Mouse (Mus musculus) forebrain, embryonic 14.5 days (tissue): ENCODE measurements around the gene Mrpl46. TPM values are rescaled to one million over a fixed set of nuclear protein-coding genes. Genes with fewer than 3 reads are reported as not detected.
A peak's percentile ranks its signal among the peaks of the same experiment; 100 is the strongest.

Experiments
- ATAC-seq: fragments of 200-750 bp; cut with Nextera tagmentation; 2 replicates; pipeline ENCODE4 v1.8.0; 2017; ENCODE audit warnings: mild to moderate bottlenecking, moderate library complexity
- DNase-seq: peaks from one replicate; pipeline ENCODE4 v3.0.0-alpha.2; 2015; ENCODE audit warnings: low spot score
- H3K27ac ChIP-seq: fragments of 300-500 bp; sonication (generic); 2 replicates; pipeline ENCODE4 v1.5.1; 2014; ENCODE audit warnings: low read depth, mild to moderate bottlenecking, control low read depth, low read length, moderate library complexity
- H3K27me3 ChIP-seq: fragments of 300-500 bp; sonication (generic); replicated peaks from 2 replicates; pipeline ENCODE4 v1.6.1; 2014; ENCODE audit warnings: low read length, control low read depth, mixed read lengths; ENCODE audit not compliant: control insufficient read depth, insufficient read depth
- H3K36me3 ChIP-seq: fragments of 300-500 bp; sonication (generic); 2 replicates; pipeline ENCODE4 v1.6.1; 2014; ENCODE audit warnings: low read length, control low read depth; ENCODE audit not compliant: control insufficient read depth, insufficient read depth
- H3K4me1 ChIP-seq: fragments of 300-500 bp; sonication (generic); 2 replicates; pipeline ENCODE4 v1.6.1; 2014; ENCODE audit warnings: antibody characterized with exemption, low read length, control low read depth; ENCODE audit not compliant: control insufficient read depth, insufficient read depth
- H3K4me2 ChIP-seq: fragments of 300-500 bp; sonication (generic); 2 replicates; pipeline ENCODE4 v1.6.1; 2014; ENCODE audit warnings: mild to moderate bottlenecking, control low read depth, low read length
- H3K4me3 ChIP-seq: fragments of 300-500 bp; sonication (generic); 2 replicates; pipeline ENCODE4 v1.5.1; 2014; ENCODE audit warnings: low read depth, low read length, control low read depth
- H3K9ac ChIP-seq: fragments of 300-500 bp; sonication (generic); 2 replicates; pipeline ENCODE4 v1.6.1; 2014; ENCODE audit warnings: mild to moderate bottlenecking, low read length, control low read depth, moderate library complexity
- H3K9me3 ChIP-seq: fragments of 300-500 bp; sonication (generic); replicated peaks from 2 replicates; pipeline ENCODE4 v1.6.1; 2016; ENCODE audit warnings: low read length, control low read depth, mixed read lengths; ENCODE audit not compliant: control insufficient read depth
- WGBS: fragments of 180-500 bp; shearing (Covaris S2); extraction: QIAGEN DNeasy Blood & Tissue Kit; methylation state at CpG from one replicate; pipeline ENCODE4 v1.1.7; 2014; 5-methylcytosine and 5-hydroxymethylcytosine counted together
- polyA plus RNA-seq: library from polyadenylated mRNA; unstranded; fragments of >200 nt; fragmentation: Nextera tagmentation; extraction: Ambion mirVana; gene quantifications from 2 replicates; pipeline ENCODE4 v1.2.1, GENCODE M21; 2014

Mrpl46 gene
- polyA plus RNA-seq = 65.2 and 71.4 TPM in 2 replicates

GRCm38 (mm10) chr7:78782639-78783581 is at the start of gene Mrpl46, which contains the start of gene Mrps11:
Gene Mrpl46 (minus strand): TSS chr7:78783531.
Gene Mrps11 (plus strand): TSS chr7:78783119.
- Histone ChIP-seq H3K9ac (peak within 1 kb of the TSS; percentile 75), H3K36me3 (peaks cover 27% of the 10 kb centered on the region), H3K27ac (peak within 1 kb of the TSS; percentile 30; the same call in 1 of the 2 replicates), H3K4me1 (peaks cover 9% of the 10 kb centered on the region), H3K4me3 (peak within 1 kb of the TSS; percentile 88), H3K4me2 (peak within 1 kb of the TSS; percentile 84), H3K9me3 (no peaks in the 10 kb centered on the region), H3K27me3 (no peaks in the 10 kb centered on the region)
- peak; percentile 100 for ATAC-seq
- DNase-seq = peak; percentile 94
- WGBS = under 1% methylated on average over 44 of the region's 44 CpGs

GRCm38 (mm10) chr7:78827749-78828362 is 44.5 kb upstream of the Mrpl46 start:
- Histone ChIP-seq H3K9ac (no peak overlapping the region), H3K9me3 (no peaks in the 10 kb centered on the region), H3K4me2 (no peak overlapping the region), H3K27ac (peak overlapping the region; percentile 56; the same call in 1 of the 2 replicates), H3K4me1 (no peaks in the 10 kb centered on the region), H3K36me3 (peaks cover 43% of the 10 kb centered on the region), H3K27me3 (no peaks in the 10 kb centered on the region), H3K4me3 (no peak overlapping the region)
- 93% methylated on average over 14 of the region's 14 CpGs for WGBS
- DNase-seq (no peak), ATAC-seq (no peak)

- 61% methylated on average over 9 of the region's 9 CpGs for WGBS
- H3K27me3 ChIP-seq = no peaks in the 10 kb centered on the region
- ATAC-seq = peak; percentile 74
- peak overlapping the region; percentile 56; the same call in 1 of the 2 replicates for H3K27ac ChIP-seq
- H3K4me3 ChIP-seq = no peak overlapping the region
- H3K36me3 ChIP-seq = peaks cover 43% of the 10 kb centered on the region
- DNase-seq = peak; percentile 33
- H3K4me1 ChIP-seq = no peaks in the 10 kb centered on the region; the same call in 1 of the 2 replicates
- H3K4me2 ChIP-seq = no peak overlapping the region
- no peaks in the 10 kb centered on the region for H3K9me3 ChIP-seq
- no peak overlapping the region for H3K9ac ChIP-seq
Observed at GRCm38 (mm10) chr7:78826682-78827385, 43.5 kb upstream of the Mrpl46 start.

- no peak overlapping the region for H3K4me3 ChIP-seq
- no peaks in the 10 kb centered on the region for H3K9me3 ChIP-seq
- no peak overlapping the region for H3K27ac ChIP-seq
- ATAC-seq (no peak), DNase-seq (no peak)
- no peaks in the 10 kb centered on the region for H3K36me3 ChIP-seq
- no peaks in the 10 kb centered on the region for H3K27me3 ChIP-seq
- no peak overlapping the region for H3K9ac ChIP-seq
- peaks cover 2% of the 10 kb centered on the region; the same call in 1 of the 2 replicates for H3K4me1 ChIP-seq
- 85% methylated on average over 12 of the region's 12 CpGs for WGBS
- H3K4me2 ChIP-seq = no peak overlapping the region
Observed at GRCm38 (mm10) chr7:78818336-78818735, 35.0 kb upstream of the Mrpl46 start.

GRCm38 (mm10) chr7:78814766-78815165 is 31.4 kb upstream of the Mrpl46 start:
- Histone ChIP-seq H3K4me3 (no peak overlapping the region), H3K9ac (no peak overlapping the region), H3K9me3 (no peaks in the 10 kb centered on the region), H3K4me2 (no peak overlapping the region), H3K36me3 (no peaks in the 10 kb centered on the region), H3K4me1 (0 out of 2 replicates have a peak, but pooled peaks cover 2% of the 10 kb centered on the region), H3K27me3 (no peaks in the 10 kb centered on the region), H3K27ac (no peak overlapping the region)
- DNase-seq (no peak), ATAC-seq (no peak)

DNA sequence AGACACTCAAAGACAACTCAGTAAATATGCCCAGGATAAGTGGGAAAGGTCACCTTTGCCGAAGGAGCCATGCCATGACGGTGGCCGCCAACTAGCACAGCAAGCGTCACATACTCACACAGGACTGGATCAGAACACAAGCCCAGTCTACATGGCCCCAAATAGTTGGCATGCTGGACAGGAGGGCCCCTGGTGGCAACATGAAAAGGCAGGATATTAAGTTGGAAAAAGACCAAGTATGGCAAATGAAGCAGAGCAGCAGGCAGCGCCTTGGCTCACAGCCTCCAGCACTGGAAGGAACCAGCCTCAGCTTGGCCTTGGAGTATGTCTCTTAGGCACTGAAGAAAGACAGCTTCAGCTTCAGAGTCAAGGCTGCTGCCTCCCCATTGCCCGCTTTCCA is 30.5 kb upstream of the Mrpl46 start:
- Histone ChIP-seq H3K4me2 (no peak overlapping the region), H3K4me3 (no peak overlapping the region), H3K36me3 (no peaks in the 10 kb centered on the region), H3K4me1 (0 out of 2 replicates have a peak, but pooled peaks cover 2% of the 10 kb centered on the region), H3K9ac (no peak overlapping the region), H3K27ac (no peak overlapping the region), H3K27me3 (no peaks in the 10 kb centered on the region), H3K9me3 (no peaks in the 10 kb centered on the region)
- ATAC-seq (no peak), DNase-seq (peak; percentile 46)
- WGBS = 83% methylated on average over 6 of the region's 6 CpGs

- Histone ChIP-seq H3K27ac (no peak overlapping the region), H3K9me3 (no peaks in the 10 kb centered on the region), H3K9ac (no peak overlapping the region), H3K4me1 (no peaks in the 10 kb centered on the region), H3K4me2 (no peak overlapping the region), H3K36me3 (no peaks in the 10 kb centered on the region), H3K27me3 (no peaks in the 10 kb centered on the region), H3K4me3 (no peak overlapping the region)
- 81% methylated on average over 4 of the region's 4 CpGs for WGBS
- ATAC-seq = no peak
- DNase-seq = no peak
Observed at GRCm38 (mm10) chr7:78807192-78807591, 23.9 kb upstream of the Mrpl46 start.

- no peak overlapping the region for H3K9ac ChIP-seq
- H3K4me1 ChIP-seq = no peaks in the 10 kb centered on the region; the same call in 1 of the 2 replicates
- 69% methylated on average over 3 of the region's 3 CpGs for WGBS
- ATAC-seq (no peak), DNase-seq (no peak)
- H3K4me3 ChIP-seq = no peak overlapping the region
- no peaks in the 10 kb centered on the region for H3K9me3 ChIP-seq
- H3K36me3 ChIP-seq = no peaks in the 10 kb centered on the region
- no peak overlapping the region for H3K27ac ChIP-seq
- no peak overlapping the region for H3K4me2 ChIP-seq
- no peaks in the 10 kb centered on the region for H3K27me3 ChIP-seq
Observed at GRCm38 (mm10) chr7:78803841-78804240, 20.5 kb upstream of the Mrpl46 start.
